Mouse (Mus musculus) hindbrain, embryonic 13.5 days (tissue): ENCODE data around the gene Tha1. TPM values are rescaled to one million over a fixed set of nuclear protein-coding genes. Genes with fewer than 3 reads are reported as not detected.

Experiments
- ATAC-seq: fragments of 200-750 bp; cut with Nextera tagmentation; 2 replicates; pipeline ENCODE4 v1.8.0; 2017; ENCODE audit warnings: moderate TSS enrichment; ENCODE audit not compliant: low FRiP score
- H3K27ac ChIP-seq: fragments of 300-500 bp; sonication (generic); 2 replicates; pipeline ENCODE4 v1.5.1; 2015; ENCODE audit warnings: inconsistent platforms, mild to moderate bottlenecking, moderate library complexity
- H3K27me3 ChIP-seq: fragments of 300-500 bp; sonication (generic); 2 replicates; pipeline ENCODE4 v1.6.1; 2015; ENCODE audit warnings: mild to moderate bottlenecking, inconsistent platforms
- H3K36me3 ChIP-seq: fragments of 300-500 bp; sonication (generic); 2 replicates; pipeline ENCODE4 v1.6.1; 2015; ENCODE audit warnings: mild to moderate bottlenecking, inconsistent platforms
- H3K4me1 ChIP-seq: fragments of 300-500 bp; sonication (generic); replicated peaks from 2 replicates; pipeline ENCODE4 v1.6.1; 2015; ENCODE audit warnings: inconsistent platforms
- H3K4me2 ChIP-seq: fragments of 300-500 bp; sonication (generic); 2 replicates; pipeline ENCODE4 v1.6.1; 2015; ENCODE audit warnings: inconsistent platforms, mild to moderate bottlenecking, moderate library complexity
- H3K4me3 ChIP-seq: fragments of 300-500 bp; sonication (generic); 2 replicates; pipeline ENCODE4 v1.5.1; 2015; ENCODE audit warnings: mild to moderate bottlenecking, inconsistent platforms
- H3K9ac ChIP-seq: fragments of 300-500 bp; sonication (generic); 2 replicates; pipeline ENCODE4 v1.6.1; 2015; ENCODE audit warnings: mild to moderate bottlenecking, inconsistent platforms
- H3K9me3 ChIP-seq: fragments of 300-500 bp; sonication (generic); 2 replicates; pipeline ENCODE4 v1.6.1; 2016; ENCODE audit warnings: inconsistent platforms
- WGBS: fragments of 180-500 bp; shearing (Covaris S2); methylation state at CpG from one replicate; pipeline ENCODE4 v1.1.7; 2015; 5-methylcytosine and 5-hydroxymethylcytosine counted together
- polyA plus RNA-seq: library from polyadenylated mRNA; unstranded; fragments of >200 nt; fragmentation: Nextera tagmentation; extraction: Ambion mirVana; gene quantifications from 2 replicates; pipeline ENCODE4 v1.2.1, GENCODE M21; 2015

The Tha1 gene
- polyA plus RNA-seq, 1 experiment from 2014 or later, result 3.2 TPM

GRCm38 (mm10) chr11:117828149-117828887 lies 45.0 kb downstream of the Tha1 start:
- ATAC-seq, result no peak
- WGBS, result 79% methylated on average over 18 of the region's 18 CpGs
- Histone ChIP-seq H3K36me3 (no peaks in the 10 kb centered on the region), H3K9ac (no peak overlapping the region), H3K27ac (0 out of 2 replicates have a peak overlapping the region, but pooled peaks have one; percentile 40), H3K4me1 (peaks cover 71% of the 10 kb centered on the region), H3K4me3 (no peak overlapping the region), H3K4me2 (no peak overlapping the region), H3K27me3 (no peaks in the 10 kb centered on the region), H3K9me3 (no peaks in the 10 kb centered on the region)

- no peak overlapping the region for H3K27ac ChIP-seq
- no peaks in the 10 kb centered on the region for H3K36me3 ChIP-seq
- ATAC-seq, result no peak
- H3K27me3 ChIP-seq, result no peaks in the 10 kb centered on the region
- no peak overlapping the region for H3K9ac ChIP-seq
- WGBS, result 77% methylated on average over 3 of the region's 3 CpGs
- H3K4me3 ChIP-seq, result no peak overlapping the region
- no peaks in the 10 kb centered on the region for H3K9me3 ChIP-seq
- H3K4me1 ChIP-seq, result peaks cover 67% of the 10 kb centered on the region
- H3K4me2 ChIP-seq, result no peak overlapping the region
Measured at GRCm38 (mm10) chr11:117827386-117827785, 45.9 kb downstream of the Tha1 start.

GRCm38 (mm10) chr11:117826916-117827315 lies 46.4 kb downstream of the Tha1 start:
- no peak overlapping the region for H3K4me3 ChIP-seq
- no peak overlapping the region for H3K27ac ChIP-seq
- H3K9me3 ChIP-seq, result no peaks in the 10 kb centered on the region
- no peaks in the 10 kb centered on the region for H3K36me3 ChIP-seq
- no peaks in the 10 kb centered on the region for H3K27me3 ChIP-seq
- 78% methylated on average over 8 of the region's 8 CpGs for WGBS
- H3K4me2 ChIP-seq, result 0 out of 2 replicates have a peak overlapping the region, but pooled peaks have one; percentile 72
- H3K4me1 ChIP-seq, result peaks cover 62% of the 10 kb centered on the region
- H3K9ac ChIP-seq, result no peak overlapping the region
- no peak for ATAC-seq

GRCm38 (mm10) chr11:117826164-117826563 lies 47.1 kb downstream of the Tha1 start:
- Histone ChIP-seq H3K9ac (peak overlapping the region; percentile 64), H3K27ac (peak overlapping the region; percentile 30; the same call in 1 of the 2 replicates), H3K36me3 (no peaks in the 10 kb centered on the region), H3K9me3 (no peaks in the 10 kb centered on the region), H3K27me3 (no peaks in the 10 kb centered on the region), H3K4me2 (peak overlapping the region; percentile 72), H3K4me1 (peaks cover 61% of the 10 kb centered on the region), H3K4me3 (peak overlapping the region; percentile 42)
- no peak for ATAC-seq
- 11% methylated on average over 5 of the region's 5 CpGs for WGBS

GRCm38 (mm10) chr11:117825333-117826101 lies 47.8 kb downstream of the Tha1 start, which contains the start of the genes Afmid and Tk1:
Gene Afmid, plus strand, starts transcription at chr11:117825924.
Gene Tk1, minus strand, starts transcription at chr11:117826092.
- peak within 1 kb of the TSS; percentile 72 for H3K4me2 ChIP-seq
- H3K4me1 ChIP-seq, result peaks cover 59% of the 10 kb centered on the region
- peak within 1 kb of the TSS; percentile 30; the same call in 1 of the 2 replicates for H3K27ac ChIP-seq
- no peaks in the 10 kb centered on the region for H3K9me3 ChIP-seq
- 0 out of 2 replicates have a peak, but pooled peaks have one; percentile 32 for ATAC-seq
- H3K4me3 ChIP-seq, result peak within 1 kb of the TSS; percentile 42
- no peaks in the 10 kb centered on the region for H3K27me3 ChIP-seq
- WGBS, result under 1% methylated on average over 34 of the region's 34 CpGs
- H3K9ac ChIP-seq, result peak within 1 kb of the TSS; percentile 64
- no peaks in the 10 kb centered on the region for H3K36me3 ChIP-seq

- H3K27me3 ChIP-seq, result no peaks in the 10 kb centered on the region
- H3K4me2 ChIP-seq, result peak overlapping the region; percentile 72
- no peak overlapping the region for H3K27ac ChIP-seq
- H3K36me3 ChIP-seq, result no peaks in the 10 kb centered on the region
- peaks cover 53% of the 10 kb centered on the region for H3K4me1 ChIP-seq
- ATAC-seq, result peak; percentile 75
- WGBS, result 19% methylated on average over 23 of the region's 23 CpGs
- no peaks in the 10 kb centered on the region for H3K9me3 ChIP-seq
- peak overlapping the region; percentile 64; the same call in 1 of the 2 replicates for H3K9ac ChIP-seq
- peak overlapping the region; percentile 22 for H3K4me3 ChIP-seq
Measured at GRCm38 (mm10) chr11:117824060-117824969, 49.0 kb downstream of the Tha1 start.

GRCm38 (mm10) chr11:117823411-117823810 lies 49.9 kb downstream of the Tha1 start:
- H3K4me2 ChIP-seq, result no peak overlapping the region
- H3K4me3 ChIP-seq, result no peak overlapping the region
- H3K9me3 ChIP-seq, result no peaks in the 10 kb centered on the region
- H3K27me3 ChIP-seq, result no peaks in the 10 kb centered on the region
- H3K9ac ChIP-seq, result no peak overlapping the region
- H3K36me3 ChIP-seq, result no peaks in the 10 kb centered on the region
- ATAC-seq, result no peak
- no peak overlapping the region for H3K27ac ChIP-seq
- H3K4me1 ChIP-seq, result peaks cover 51% of the 10 kb centered on the region
- WGBS, result 95% methylated on average over 6 of the region's 6 CpGs

- Histone ChIP-seq H3K36me3 (no peaks in the 10 kb centered on the region), H3K4me1 (peaks cover 45% of the 10 kb centered on the region), H3K27ac (no peak overlapping the region), H3K27me3 (no peaks in the 10 kb centered on the region), H3K4me2 (no peak overlapping the region), H3K4me3 (no peak overlapping the region), H3K9ac (no peak overlapping the region), H3K9me3 (no peaks in the 10 kb centered on the region)
- no peak for ATAC-seq
- WGBS, result 82% methylated on average over 7 of the region's 7 CpGs
Measured at GRCm38 (mm10) chr11:117822728-117823241, 50.5 kb downstream of the Tha1 start.

- no peak overlapping the region for H3K27ac ChIP-seq
- ATAC-seq, result no peak
- 88% methylated on average over 9 of the region's 9 CpGs for WGBS
- peaks cover 39% of the 10 kb centered on the region for H3K4me1 ChIP-seq
- H3K9ac ChIP-seq, result no peak overlapping the region
- no peaks in the 10 kb centered on the region for H3K9me3 ChIP-seq
- H3K27me3 ChIP-seq, result no peaks in the 10 kb centered on the region
- H3K36me3 ChIP-seq, result no peaks in the 10 kb centered on the region
- no peak overlapping the region for H3K4me3 ChIP-seq
- no peak overlapping the region for H3K4me2 ChIP-seq
Measured at GRCm38 (mm10) chr11:117821868-117822267, 51.4 kb downstream of the Tha1 start.

- peaks cover 23% of the 10 kb centered on the region for H3K4me1 ChIP-seq
- H3K4me3 ChIP-seq, result no peak overlapping the region
- H3K27ac ChIP-seq, result no peak overlapping the region
- no peaks in the 10 kb centered on the region for H3K9me3 ChIP-seq
- H3K4me2 ChIP-seq, result no peak overlapping the region
- no peaks in the 10 kb centered on the region for H3K27me3 ChIP-seq
- ATAC-seq, result no peak
- WGBS, result 91% methylated on average over 7 of the region's 7 CpGs
- H3K36me3 ChIP-seq, result no peaks in the 10 kb centered on the region
- H3K9ac ChIP-seq, result no peak overlapping the region
Measured at GRCm38 (mm10) chr11:117820173-117820572, 53.1 kb downstream of the Tha1 start.

- no peak overlapping the region for H3K4me2 ChIP-seq
- 70% methylated on average over 8 of the region's 8 CpGs for WGBS
- no peaks in the 10 kb centered on the region for H3K36me3 ChIP-seq
- H3K9me3 ChIP-seq, result no peaks in the 10 kb centered on the region
- no peak overlapping the region for H3K4me3 ChIP-seq
- no peaks in the 10 kb centered on the region for H3K27me3 ChIP-seq
- ATAC-seq, result no peak
- H3K4me1 ChIP-seq, result peaks cover 14% of the 10 kb centered on the region
- H3K27ac ChIP-seq, result no peak overlapping the region
- H3K9ac ChIP-seq, result no peak overlapping the region
Measured at GRCm38 (mm10) chr11:117819095-117819494, 54.2 kb downstream of the Tha1 start.
